Mouse (Mus musculus) intestine, postnatal 0 days (tissue): Measurements from ENCODE around the gene Arl10. TPM values are rescaled to one million over a fixed set of nuclear protein-coding genes. Genes with fewer than 3 reads are reported as not detected.

Experiments
- ATAC-seq: fragments of 200-750 bp; cut with Nextera tagmentation; 2 replicates; pipeline ENCODE4 v1.8.0; 2017; ENCODE audit warnings: mild to moderate bottlenecking, moderate TSS enrichment, moderate library complexity
- H3K27ac ChIP-seq: fragments of 300-500 bp; sonication (generic); 2 replicates; pipeline ENCODE4 v1.5.1; 2014; ENCODE audit warnings: mild to moderate bottlenecking, low read depth, low read length, moderate library complexity
- H3K27me3 ChIP-seq: fragments of 300-500 bp; sonication (generic); replicated peaks from 2 replicates; pipeline ENCODE4 v1.6.1; 2014; ENCODE audit warnings: low read length, mixed read lengths; ENCODE audit not compliant: control insufficient read depth, insufficient read depth
- H3K36me3 ChIP-seq: fragments of 300-500 bp; sonication (generic); 2 replicates; pipeline ENCODE4 v1.6.1; 2014; ENCODE audit warnings: mild to moderate bottlenecking, moderate library complexity; ENCODE audit not compliant: control insufficient read depth, insufficient read depth
- H3K4me1 ChIP-seq: fragments of 300-500 bp; sonication (generic); replicated peaks from 2 replicates; pipeline ENCODE4 v1.6.1; 2014; ENCODE audit warnings: antibody characterized with exemption, low read length, mixed read lengths; ENCODE audit not compliant: control insufficient read depth, insufficient read depth
- H3K4me2 ChIP-seq: fragments of 300-500 bp; sonication (generic); replicated peaks from 2 replicates; pipeline ENCODE4 v1.6.1; 2014; ENCODE audit warnings: low read depth, mild to moderate bottlenecking, moderate library complexity
- H3K4me3 ChIP-seq: fragments of 300-500 bp; sonication (generic); 2 replicates; pipeline ENCODE4 v1.5.1; 2014; ENCODE audit warnings: low read depth, low read length
- H3K9ac ChIP-seq: fragments of 300-500 bp; sonication (generic); 2 replicates; pipeline ENCODE4 v1.6.1; 2014; ENCODE audit warnings: mild to moderate bottlenecking, low read depth, low read length
- H3K9me3 ChIP-seq: fragments of 300-500 bp; sonication (generic); 2 replicates; pipeline ENCODE4 v1.6.1; 2016; ENCODE audit warnings: mixed run types; ENCODE audit not compliant: control insufficient read depth
- CTCF ChIP-seq: sonication (generic); IDR thresholded peaks from 2 replicates; pipeline ENCODE4 v1.5.1; 2016; ENCODE audit warnings: low read depth, mild to moderate bottlenecking, control low read depth, antibody characterized with exemption, moderate library complexity
- WGBS: fragments of 180-500 bp; shearing (Covaris S2); extraction: QIAGEN DNeasy Blood & Tissue Kit; methylation state at CpG from one replicate; pipeline ENCODE4 v1.1.7; 2014; 5-methylcytosine and 5-hydroxymethylcytosine counted together
- polyA plus RNA-seq: library from polyadenylated mRNA; unstranded; fragments of >200 nt; fragmentation: Nextera tagmentation; extraction: Ambion mirVana; gene quantifications from 2 replicates; pipeline ENCODE4 v1.2.1, GENCODE M21; 2015

Arl10 gene
- polyA plus RNA-seq, 1 experiment from 2014 or later = 9.3 TPM

GRCm38 (mm10) chr13:54577652-54578507 is 3.1 kb downstream of the Arl10 start:
- TF ChIP-seq CTCF = no peak
- 81% methylated on average over 21 of the region's 21 CpGs for WGBS

GRCm38 (mm10) chr13:54581385-54581784 is 6.6 kb downstream of the Arl10 start:
- no peak for ATAC-seq
- no peak overlapping the region for H3K27ac ChIP-seq

More at GRCm38 (mm10) chr13:54577652-54578507, 3.1 kb downstream of the Arl10 start:
- Histone ChIP-seq H3K4me3 (no peak overlapping the region), H3K9me3 (no peaks in the 10 kb centered on the region), H3K4me2 (no peak overlapping the region), H3K36me3 (peaks cover 22% of the 10 kb centered on the region; the same call in 1 of the 2 replicates), H3K27me3 (no peaks in the 10 kb centered on the region), H3K9ac (no peak overlapping the region), H3K4me1 (peaks cover 5% of the 10 kb centered on the region; the same call in 1 of the 2 replicates), H3K27ac (no peak overlapping the region)
- no peak for ATAC-seq

GRCm38 (mm10) chr13:54582126-54582525 is 7.3 kb downstream of the Arl10 start:
- no peaks in the 10 kb centered on the region for H3K9me3 ChIP-seq
- no peak overlapping the region for H3K9ac ChIP-seq
- no peak for ATAC-seq
- H3K4me1 ChIP-seq = no peaks in the 10 kb centered on the region; the same call in 1 of the 2 replicates
- H3K36me3 ChIP-seq = peaks cover 34% of the 10 kb centered on the region
- H3K27me3 ChIP-seq = no peaks in the 10 kb centered on the region
- H3K27ac ChIP-seq = peak overlapping the region; percentile 50; the same call in 1 of the 2 replicates
- H3K4me3 ChIP-seq = no peak overlapping the region
- WGBS = 57% methylated on average over 10 of the region's 10 CpGs
- H3K4me2 ChIP-seq = no peak overlapping the region
- no peak for TF ChIP-seq CTCF

More at GRCm38 (mm10) chr13:54581385-54581784, 6.6 kb downstream of the Arl10 start:
- no peak overlapping the region for H3K9ac ChIP-seq
- H3K4me1 ChIP-seq = no peaks in the 10 kb centered on the region; the same call in 1 of the 2 replicates
- H3K9me3 ChIP-seq = no peaks in the 10 kb centered on the region
- no peak overlapping the region for H3K4me3 ChIP-seq
- 48% methylated on average over 2 of the region's 2 CpGs for WGBS
- peaks cover 38% of the 10 kb centered on the region for H3K36me3 ChIP-seq
- no peak overlapping the region for H3K4me2 ChIP-seq
- H3K27me3 ChIP-seq = no peaks in the 10 kb centered on the region
- no peak for TF ChIP-seq CTCF

GRCm38 (mm10) chr13:54582860-54583259 is 8.0 kb downstream of the Arl10 start:
- H3K4me2 ChIP-seq = no peak overlapping the region
- peaks cover 29% of the 10 kb centered on the region for H3K36me3 ChIP-seq
- no peak overlapping the region for H3K4me3 ChIP-seq
- peak; percentile 65 for ATAC-seq
- no peaks in the 10 kb centered on the region; the same call in 1 of the 2 replicates for H3K4me1 ChIP-seq
- WGBS = 39% methylated on average over 5 of the region's 5 CpGs
- no peak overlapping the region for H3K9ac ChIP-seq
- H3K27me3 ChIP-seq = no peaks in the 10 kb centered on the region
- H3K27ac ChIP-seq = peak overlapping the region; percentile 50
- TF ChIP-seq CTCF = no peak
- H3K9me3 ChIP-seq = no peaks in the 10 kb centered on the region

- no peaks in the 10 kb centered on the region; the same call in 1 of the 2 replicates for H3K4me1 ChIP-seq
- no peak overlapping the region for H3K4me3 ChIP-seq
- no peak overlapping the region for H3K9ac ChIP-seq
- H3K9me3 ChIP-seq = no peaks in the 10 kb centered on the region
- 87% methylated on average over 11 of the region's 11 CpGs for WGBS
- no peak overlapping the region for H3K4me2 ChIP-seq
- TF ChIP-seq CTCF = no peak
- ATAC-seq = no peak
- no peak overlapping the region for H3K27ac ChIP-seq
- no peaks in the 10 kb centered on the region for H3K27me3 ChIP-seq
- H3K36me3 ChIP-seq = peaks cover 24% of the 10 kb centered on the region
These were observed 11.0 kb downstream of the Arl10 start for GRCm38 (mm10) chr13:54585831-54586230.

- WGBS = under 1% methylated on average over 24 of the region's 24 CpGs
- ATAC-seq = peak; percentile 12; the same call in 1 of the 2 replicates
- Histone ChIP-seq H3K27me3 (no peaks in the 10 kb centered on the region), H3K9ac (peak overlapping the region; percentile 67), H3K4me2 (peak overlapping the region; percentile 90), H3K4me3 (peak overlapping the region; percentile 73), H3K4me1 (peaks cover 3% of the 10 kb centered on the region; the same call in 1 of the 2 replicates), H3K27ac (no peak overlapping the region), H3K9me3 (no peaks in the 10 kb centered on the region), H3K36me3 (peaks cover 29% of the 10 kb centered on the region)
- no peak for TF ChIP-seq CTCF
These were observed 14.7 kb downstream of the Arl10 start for GRCm38 (mm10) chr13:54589414-54589995.
